Mouse (Mus musculus): ENCODE results near the gene Gm1553.

The Gm1553 gene

DNA sequence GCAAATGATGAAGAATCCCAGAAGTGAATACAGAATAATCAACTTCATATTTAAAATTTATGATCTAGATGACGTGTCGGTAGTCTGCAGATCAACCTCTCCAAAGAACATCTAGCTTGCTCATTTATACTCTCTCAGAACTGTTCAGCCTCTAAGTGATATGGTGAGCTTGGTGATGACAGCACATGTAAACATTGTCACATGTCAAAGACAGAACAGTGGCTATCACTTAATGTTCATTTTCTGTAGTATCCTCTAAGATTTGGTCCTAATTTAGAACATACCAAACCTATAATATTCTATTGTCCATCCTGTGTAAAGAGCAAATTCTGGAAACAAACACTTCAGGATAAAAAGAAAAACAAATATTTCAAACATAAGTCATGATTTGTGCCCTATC, at the start of gene Gm1553:
Gm1553 (minus strand) TSS at position 101 of the 400 bp plus-strand sequence.
- DNase-seq: no peak
